Mouse (Mus musculus) thymus, postnatal 4 days (tissue): ENCODE measurements around the gene Tead4.

Experiments used
- DNase-seq: peaks from one replicate; pipeline ENCODE4 v3.0.0; 2021

Tead4 gene

DNA sequence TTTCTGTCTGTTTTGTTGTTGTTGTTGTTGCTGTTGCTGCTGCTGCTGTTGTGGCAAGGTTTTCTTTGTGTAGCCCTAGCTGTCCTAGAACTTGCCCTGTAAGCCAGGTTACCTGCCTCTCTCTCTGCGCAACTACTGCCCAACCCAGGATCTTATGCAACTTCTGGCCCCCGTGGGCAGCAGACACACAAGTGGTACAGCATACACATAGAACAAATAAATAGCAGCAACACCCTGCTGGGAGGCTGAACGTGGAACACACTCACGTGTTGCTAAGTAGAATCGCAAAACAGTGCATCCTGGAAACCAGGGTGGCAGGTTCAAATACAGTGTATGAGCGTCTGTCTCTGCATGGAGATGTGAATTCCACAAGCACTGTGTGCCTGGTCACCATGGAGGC lies 11.9 kb downstream of the Tead4 start:
- DNase-seq: no peak

DNA sequence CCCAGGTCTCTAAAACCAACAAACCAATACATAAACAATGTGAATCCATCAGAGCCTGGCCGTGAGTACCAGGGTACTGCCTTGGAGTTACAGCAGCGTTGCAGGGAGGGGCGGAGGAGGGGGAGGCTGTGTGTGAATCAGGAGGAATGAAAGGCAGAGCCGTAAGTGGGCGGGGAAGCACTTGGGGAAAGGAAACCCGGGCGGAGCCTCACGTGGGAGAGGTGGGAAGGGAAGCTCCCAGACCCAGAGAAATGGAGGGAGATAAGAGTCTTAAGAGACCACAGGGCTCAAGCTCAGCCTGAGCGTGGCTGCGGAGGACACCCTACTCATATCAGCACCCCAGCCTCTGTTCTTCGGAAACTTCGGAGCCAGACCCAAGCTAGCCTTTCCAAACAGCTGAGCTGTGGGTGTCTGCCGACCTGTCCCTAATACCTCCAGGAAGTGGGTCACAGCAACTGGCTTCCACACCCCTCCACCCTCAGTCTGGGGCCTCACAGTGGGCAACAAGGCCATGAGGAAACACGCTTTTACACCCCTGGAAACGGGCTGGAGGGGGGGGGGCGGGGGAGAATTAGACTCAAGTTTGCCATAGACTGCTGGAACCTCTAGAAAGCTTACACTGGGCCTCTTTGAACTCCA lies 14.7 kb downstream of the Tead4 start:
- peak; percentile 28 for DNase-seq

DNA sequence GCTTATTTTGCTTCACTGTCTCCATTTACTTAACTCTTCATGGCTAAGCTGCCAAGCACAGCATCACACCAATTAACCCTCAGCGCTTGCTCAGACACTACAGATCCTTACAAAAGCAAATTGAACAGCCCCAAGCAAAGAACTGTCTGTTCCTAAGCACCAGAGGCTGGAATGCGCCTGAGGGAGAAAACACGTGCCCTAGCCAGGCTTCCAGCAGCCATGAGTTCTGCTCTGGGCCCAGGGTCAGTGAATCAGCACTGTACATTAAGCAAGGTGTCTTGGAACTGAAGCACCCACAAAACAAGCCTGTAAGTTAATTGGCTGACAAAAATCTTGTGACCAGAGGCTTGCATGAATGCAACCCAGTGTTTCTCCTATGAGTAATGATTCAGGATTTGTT lies 18.5 kb downstream of the Tead4 start:
- DNase-seq: no peak

DNA sequence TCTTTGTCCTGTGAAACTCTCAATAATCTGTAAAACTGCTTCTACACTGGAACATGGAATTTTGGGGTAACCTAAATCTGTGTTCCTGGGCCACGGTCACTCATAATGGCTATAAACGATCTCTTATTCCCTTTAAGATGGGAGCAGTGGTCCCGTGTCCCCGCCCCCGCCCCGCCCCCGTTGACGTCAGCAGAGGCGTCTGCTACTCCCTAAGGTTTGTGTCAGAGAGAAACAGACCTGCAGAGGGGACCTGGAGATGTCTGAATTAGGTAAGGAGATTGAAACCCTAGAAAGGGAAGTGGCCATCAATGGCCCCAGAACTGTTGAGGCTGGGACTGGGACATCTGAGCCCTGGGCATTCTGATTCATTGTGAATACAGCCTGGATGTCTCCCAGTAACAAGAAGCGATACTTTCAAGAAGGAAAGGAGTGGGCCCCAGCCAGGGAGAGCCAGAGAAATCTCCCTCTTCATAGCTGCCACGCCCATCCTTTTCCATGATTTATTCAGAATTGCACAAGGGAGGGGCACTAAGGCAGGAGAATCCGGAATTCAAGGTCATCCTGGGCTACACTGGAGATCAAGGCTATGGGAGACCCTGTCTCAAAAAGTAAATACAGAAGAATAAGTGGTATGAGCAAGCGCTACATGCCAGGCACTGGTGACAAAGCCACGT lies 20.0 kb downstream of the Tead4 start:
- DNase-seq: no peak

DNA sequence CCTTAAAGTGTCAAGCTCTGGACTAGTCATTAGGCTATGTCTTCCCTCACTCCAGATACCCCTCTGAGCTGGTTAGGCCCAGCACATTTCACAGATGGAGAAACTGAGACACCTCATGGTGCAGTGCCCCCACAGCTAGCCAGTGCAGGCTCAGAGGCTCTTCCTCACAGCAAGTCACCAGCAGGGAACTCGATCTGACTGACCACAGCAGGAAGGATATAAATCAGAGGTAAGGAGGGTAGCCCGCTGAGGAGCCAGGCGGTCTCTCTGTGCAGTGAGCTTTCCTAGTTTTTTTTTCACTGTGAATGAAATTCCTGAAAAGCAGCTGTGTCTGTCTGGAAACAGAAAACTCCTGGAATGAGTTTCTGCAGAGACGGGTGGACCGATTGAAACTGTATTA lies 21.0 kb downstream of the Tead4 start:
- no peak for DNase-seq

DNA sequence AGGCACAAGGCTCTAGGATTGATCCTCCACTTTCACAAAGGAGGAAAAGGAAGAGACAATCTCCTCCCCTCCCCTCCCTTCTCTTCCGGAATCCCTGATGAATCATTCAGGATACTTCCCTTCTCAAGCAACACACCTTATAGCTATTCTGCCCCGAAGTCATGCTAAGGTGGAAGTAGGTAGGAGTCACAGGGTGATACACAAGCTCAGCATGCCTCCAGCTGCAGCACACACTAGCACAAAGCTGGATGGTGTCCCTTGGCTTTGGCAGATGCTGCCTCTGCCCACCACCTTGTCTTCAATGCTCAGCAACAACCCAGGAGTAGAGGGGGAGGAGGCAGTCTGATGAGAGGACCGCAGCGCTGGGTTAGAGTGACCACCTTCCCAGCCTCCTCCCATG lies 21.5 kb downstream of the Tead4 start:
- DNase-seq: no peak

DNA sequence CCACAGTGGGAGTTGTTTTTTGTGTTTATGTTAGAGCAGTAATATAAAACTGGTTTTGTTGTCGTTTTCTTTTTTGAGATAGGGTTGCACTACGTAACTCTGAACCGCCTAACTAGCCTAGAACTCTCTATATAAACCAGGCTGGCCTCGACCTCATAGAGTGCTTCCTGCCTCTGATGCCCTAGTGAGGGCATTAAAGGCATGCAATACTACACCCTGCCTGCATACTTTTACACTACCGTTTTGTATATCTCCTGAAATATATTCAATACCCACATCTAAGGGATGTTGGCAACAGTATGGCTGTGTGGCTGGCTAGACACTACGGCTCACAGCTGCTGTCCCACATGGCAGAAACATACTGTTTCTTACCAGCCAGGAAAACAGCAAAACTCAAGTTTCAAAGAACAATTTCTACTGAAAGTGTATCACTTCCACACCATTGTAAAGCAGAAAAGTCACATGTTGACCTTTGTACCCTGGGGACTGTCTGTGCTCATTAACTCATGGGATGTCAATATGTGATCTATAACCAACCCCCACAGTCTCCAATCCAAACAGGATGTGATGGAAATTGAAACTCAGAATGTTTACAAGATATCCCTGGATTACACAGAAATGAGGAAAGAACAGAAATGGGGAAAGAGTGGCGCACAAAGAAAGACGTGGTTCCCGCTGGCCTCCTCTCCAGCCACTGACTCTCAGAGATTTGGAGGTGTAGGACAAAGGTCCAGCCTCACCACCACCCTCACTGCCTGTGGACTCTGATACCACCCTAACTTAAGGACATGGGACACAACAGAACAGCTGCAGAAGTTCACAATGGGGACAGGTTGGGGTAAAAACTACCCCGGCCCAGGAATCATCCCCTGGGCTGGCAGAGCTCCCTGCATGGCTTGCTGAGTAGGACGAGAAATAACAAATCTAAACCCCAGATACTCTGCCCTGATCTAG lies 23.2 kb downstream of the Tead4 start:
- DNase-seq: no peak

DNA sequence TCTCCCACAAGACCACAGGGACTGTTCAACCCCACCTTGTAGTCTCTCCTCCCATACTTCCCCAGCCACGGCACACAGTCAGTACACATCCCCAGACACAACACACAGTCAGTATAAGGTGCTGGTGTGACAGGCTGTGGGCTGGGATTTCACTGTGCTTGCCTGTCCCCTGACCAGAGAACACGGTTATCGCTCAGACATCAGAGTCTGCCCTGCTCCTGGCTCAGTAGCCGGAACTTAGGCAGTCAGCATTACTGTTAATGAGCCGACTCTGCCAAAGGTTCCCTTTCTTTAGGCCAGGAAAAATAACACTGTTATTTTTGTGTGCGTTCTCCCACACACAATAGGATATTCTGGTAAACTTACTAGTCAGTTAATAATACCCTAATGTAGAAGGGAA lies 24.3 kb downstream of the Tead4 start:
- no peak for DNase-seq

DNA sequence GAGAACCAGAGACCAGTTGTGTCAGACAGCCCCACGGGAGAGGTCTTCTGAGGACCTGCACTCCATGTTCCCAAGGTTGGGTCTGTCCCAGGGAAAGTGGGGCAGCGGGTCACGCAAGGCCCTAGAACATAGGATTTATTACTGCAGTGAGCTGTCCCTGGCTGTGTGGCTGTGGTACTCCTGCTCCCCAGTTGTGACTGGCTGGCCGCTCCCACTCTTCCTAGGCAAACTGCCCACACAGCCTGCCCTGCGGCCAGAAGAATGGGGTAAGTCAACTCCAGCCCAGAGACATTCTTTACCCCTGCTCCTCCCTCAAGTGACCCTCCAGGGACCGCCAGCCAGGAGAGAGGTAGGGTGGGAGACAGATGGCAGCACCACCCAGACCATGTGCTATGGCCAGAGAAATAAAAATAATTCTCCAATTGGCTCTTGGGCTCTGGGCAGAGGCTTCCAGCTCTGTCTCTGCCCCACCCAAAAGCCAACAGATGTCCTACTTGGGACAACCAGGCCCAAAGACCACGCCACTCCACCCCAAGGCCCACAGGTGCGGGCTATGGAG lies 25.0 kb downstream of the Tead4 start:
- DNase-seq: no peak

DNA sequence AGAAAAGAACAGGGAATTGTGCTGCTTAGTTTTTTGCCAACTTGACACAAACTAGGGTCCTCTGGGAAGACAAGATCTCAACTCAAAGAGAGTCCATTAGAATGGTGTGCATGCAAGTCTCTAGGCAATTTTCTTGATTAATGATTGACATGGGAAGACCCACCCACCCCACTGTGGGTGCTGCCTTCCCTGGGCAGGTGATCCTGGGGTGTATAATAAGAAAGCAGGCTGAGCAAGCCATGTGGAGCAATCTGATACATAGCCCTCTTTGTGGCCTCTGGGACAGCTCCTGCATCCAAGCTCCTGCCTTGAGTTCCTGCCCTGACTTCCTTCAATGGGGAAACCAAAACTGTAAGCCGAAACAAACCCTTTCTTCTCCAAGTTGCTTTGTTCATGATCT lies 27.1 kb downstream of the Tead4 start:
- DNase-seq: no peak

DNA sequence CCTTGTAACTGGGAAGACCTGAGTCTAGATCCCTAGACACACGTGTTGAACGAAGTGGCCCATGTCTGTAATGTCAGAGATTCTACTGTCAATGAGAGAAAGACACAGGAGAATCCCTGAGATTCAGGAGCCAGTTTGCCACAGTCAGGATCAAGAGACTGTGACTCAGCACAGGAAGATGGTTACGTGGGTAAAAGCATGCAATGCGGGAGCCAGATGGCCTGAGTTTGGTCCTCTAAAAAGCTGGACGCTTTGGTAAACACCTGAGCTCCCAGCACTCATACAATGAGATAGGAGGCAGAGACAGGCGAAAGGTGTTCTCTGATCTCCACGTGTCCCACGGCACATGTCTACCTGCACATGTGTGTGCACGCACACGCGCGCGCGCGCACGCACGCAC lies 27.9 kb downstream of the Tead4 start:
- no peak for DNase-seq

DNA sequence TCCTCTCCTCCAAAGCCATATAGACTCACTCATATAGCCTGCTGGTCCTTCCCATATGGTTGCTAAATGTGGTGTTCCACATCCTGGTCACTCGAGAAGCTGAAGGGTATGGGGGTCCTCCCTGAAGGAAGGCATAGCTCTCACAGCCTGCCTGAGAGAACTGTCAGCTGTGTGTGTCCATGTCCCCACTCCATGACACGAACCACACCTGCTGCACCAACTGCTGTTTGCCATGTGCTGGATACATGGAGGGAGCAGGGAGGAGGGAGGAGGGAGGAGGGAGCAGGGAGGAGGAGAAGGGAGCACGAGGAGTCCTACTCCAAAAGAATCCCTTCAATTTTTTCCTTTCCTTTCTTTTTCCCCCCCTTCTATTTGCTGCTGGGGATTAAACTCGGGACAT lies 30.8 kb downstream of the Tead4 start:
- no peak for DNase-seq

DNA sequence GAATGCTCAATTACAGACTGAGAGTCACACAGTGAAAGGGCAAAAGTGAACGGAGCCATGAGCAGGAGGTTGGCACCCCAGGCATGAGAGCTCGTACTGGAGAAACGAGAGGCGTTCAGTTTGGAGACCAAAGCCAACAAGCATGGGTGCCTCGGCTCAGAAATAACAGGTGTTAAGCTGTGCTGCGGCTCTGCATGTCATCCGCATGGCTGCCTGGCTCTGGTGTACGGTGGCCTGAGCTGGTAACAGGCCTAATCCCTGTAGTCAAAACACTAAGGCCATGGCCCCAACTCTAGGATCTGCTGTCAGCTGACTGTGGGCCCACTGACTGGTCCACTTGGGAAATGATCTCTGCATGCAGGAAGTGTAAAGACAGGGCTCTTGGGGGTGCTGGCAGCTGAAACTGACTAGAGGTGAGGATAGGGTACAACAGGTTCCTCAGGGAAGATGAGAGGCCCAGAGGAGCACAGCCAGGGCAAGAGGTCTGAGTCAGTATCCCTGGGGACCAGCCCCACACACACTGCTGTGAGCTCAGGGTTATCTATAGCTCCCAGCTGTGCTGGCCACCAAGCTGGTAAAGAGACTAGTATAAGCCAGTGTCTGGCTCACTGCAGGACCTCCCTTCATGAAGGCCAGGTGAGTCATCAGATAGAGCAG lies 35.6 kb downstream of the Tead4 start:
- no peak for DNase-seq

DNA sequence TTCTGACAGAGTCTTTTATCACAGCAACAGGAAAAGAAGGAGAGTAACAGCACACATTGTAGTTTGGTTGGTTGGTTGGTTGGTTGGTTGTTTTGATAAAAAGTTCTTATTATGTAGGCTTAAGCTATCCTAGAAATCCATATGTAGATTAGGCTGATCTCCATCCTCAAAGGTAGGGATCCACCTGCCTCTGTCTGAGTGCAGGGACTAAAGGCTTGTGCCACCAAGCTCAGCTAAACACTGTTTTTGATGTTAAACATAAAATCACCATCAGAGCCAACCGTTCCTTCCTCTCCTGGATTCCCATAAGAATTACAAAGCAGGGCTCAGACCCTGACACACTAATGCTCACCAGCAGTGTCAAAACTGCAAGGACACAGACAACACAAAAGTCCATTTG lies 39.1 kb downstream of the Tead4 start:
- DNase-seq: no peak

DNA sequence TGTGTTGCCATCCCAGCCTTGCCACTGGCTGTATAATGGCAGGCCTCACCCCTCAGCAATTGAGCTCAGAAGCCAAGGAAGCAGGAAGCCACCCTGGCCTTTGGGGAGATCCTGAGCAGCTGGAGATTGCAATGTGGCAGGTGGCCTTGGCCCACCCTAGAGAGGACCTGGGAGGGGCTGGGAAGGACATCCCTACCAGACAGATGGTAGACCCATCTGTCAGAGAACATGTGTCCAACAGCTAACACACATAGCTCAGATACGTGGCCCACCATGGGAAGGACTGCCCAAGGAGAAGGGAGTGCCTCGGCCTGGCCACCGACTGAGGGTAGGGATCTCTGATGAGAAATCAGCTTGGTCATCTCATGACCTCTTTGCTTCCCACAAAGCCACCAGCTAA lies 41.4 kb downstream of the Tead4 start:
- no peak for DNase-seq

DNA sequence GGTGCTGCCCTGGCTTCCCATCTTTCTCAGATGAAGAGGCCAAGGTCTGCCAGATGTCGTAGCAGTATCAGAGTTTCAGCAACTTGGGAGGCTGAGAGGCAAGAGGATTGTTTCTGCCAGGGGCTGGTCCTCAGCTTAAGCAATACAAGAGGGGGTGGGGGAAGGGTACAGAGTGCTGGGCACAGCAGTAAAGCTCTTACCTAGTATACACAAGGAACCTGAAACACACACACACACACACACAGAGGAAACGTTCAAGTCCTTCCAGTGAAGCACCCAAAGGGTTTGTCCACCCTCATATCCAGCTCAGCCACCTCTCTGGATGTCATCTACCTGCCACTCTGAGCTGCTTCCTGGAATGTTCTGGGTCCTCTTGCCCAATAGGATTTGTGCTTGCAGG lies 44.7 kb downstream of the Tead4 start:
- DNase-seq: no peak

DNA sequence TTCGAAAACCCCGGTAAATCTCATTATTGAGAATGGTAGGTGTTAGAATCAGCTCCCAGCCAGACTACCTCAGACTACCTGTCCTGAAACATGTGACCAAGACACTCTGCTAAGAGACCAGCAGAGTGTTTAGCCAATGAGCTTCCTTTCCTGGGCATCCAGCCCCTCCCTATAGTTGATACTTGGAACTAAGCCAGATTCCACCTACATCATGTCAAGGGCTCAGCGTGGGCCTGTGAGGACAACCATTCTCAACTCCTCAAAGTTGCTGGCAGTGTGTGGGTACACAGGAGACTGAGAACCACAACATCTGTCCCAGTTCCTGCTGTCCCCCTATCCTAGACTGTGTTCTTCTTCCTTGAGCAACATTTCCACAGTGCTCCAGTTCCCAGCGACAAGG lies 45.3 kb downstream of the Tead4 start:
- DNase-seq: no peak

DNA sequence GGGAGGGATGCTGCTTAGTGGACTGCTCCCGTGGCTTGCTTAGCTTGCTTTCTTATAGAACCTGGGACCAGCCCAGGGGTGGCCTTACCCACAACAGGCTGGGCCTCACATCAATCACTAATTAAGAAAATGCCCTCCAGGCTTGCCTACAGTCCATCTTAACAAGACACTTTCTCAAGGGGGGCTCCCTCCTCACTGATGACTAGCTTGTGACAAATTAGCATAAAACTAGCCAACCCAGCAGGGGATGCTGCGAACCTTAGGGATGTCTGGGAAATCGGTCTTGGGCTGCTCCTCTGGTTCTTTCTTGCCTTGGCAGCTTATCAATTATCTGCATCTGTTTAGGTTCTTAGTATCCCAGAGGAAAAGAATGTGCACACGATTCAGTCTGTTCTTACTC lies 46.1 kb downstream of the Tead4 start:
- DNase-seq: no peak

DNA sequence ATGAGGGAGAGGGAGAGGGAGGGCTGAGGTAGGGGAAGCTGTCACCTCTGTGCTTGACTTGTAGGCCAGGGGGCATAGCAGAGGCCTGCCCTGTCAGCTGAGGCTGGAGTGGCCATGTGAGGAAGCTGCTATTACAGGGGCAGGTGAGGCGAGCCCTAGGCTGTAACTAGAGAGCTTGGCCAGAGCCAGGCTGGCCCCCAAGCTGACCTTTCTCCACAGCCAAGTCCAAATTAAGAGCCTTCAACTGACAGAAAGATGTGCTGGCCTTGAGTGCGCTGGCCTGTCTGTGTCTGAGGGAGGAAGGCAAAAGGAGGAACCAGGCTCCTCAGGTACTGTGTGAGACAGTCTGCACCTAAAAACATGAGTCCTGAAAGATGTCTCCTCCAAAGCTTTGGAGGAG lies 47.5 kb downstream of the Tead4 start:
- DNase-seq: no peak

DNA sequence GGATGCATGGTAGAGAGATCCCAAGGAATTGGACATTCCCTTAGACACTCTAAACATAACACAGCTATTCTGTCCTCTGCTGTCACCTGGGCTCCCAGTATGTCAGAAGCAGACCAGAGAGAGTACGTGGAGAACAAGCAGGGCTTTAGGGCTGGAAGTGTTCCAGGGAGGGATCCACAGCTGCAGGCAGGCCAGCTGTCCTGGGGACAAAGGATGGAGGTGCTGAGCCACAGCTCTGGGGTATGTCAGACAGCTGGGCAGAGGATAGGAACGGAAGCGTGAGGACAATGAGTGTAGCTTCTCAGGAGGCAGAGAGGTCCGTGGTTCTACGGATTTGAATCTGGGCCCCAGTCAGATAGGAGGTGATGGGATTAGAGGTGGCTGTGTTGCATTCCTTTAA lies 50.0 kb downstream of the Tead4 start:
- no peak for DNase-seq

DNA sequence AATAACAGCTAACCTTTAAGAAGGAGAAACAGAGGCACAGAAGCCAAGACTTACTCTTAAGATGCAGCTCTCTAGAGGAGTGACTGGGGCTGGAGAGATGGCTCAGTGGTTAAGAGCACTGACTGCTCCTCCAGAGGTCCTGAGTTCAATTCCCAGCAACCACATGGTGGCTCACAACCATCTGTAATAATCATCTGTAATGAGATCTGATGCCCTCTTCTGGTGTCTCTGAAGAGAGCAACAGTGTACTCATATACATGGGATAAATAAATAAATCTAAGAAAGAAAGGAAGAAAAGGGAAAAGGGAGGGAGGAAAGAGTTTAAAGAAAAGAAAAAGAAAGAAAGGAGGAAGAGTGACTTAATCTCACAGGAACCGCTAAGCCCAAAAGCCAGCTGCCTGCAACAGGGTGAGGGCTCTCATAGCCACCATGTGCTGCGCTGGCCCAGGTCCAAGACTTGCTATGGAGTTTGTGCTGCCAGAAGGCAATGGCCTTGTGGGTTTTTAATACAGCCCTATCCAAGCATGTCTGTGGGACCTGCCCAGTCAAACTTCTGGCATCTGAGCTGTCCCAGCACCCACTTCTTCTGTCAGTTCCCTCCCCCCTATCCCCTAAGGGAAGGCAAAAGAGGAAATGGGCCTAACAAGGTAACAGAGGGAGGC lies 63.4 kb downstream of the Tead4 start:
- no peak for DNase-seq

DNA sequence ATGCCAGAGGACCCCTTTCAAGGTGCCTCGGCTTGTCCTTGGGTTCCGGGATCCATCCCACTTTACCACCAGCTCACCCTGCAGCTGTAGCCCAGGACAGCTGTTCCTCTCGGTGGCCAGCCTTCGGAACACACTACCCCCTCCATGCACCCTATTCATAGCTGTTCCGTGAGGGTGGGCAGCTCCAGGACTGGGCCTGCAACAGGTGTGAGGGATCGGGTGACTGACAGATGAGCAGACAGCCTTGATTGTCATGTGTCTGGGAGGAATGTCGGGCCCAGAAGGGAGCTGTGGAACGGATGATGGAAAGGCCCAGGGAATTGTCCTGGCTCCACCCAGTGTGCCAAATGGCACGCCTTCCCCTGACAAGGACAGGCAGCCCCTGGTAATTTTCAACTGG lies 64.0 kb downstream of the Tead4 start:
- no peak for DNase-seq

DNA sequence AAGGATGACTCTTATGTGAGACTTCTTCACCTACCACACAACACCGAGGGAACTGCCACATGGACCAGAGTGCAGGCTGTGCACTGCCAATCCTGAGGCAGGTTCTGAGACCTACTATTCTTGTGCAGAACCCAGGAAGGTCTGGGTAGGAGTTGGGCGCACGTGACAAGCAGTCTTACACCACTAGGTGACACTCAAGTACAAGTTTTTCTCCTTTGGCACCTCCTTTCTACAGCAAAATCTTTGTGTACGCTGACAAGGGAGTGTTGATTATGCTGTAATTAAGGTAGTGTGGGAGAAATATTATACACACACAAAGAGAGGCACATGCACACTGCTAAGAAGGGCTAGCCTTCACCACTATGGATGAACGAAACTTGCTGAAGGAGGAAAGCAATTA lies 66.4 kb downstream of the Tead4 start:
- DNase-seq: peak; percentile 35
